Mouse (Mus musculus): Measurements from ENCODE around the gene Unk.

- TF ChIP-seq POLR2AphosphoS5 (IDR thresholded peaks at IDR 0.05; ENCODE audit: insufficient replicate concordance, low read depth, low read length) (no peak), CTCF (IDR thresholded peaks at IDR 0.05; ENCODE audit: low read depth, low read length) (no peak), GATA1 (IDR thresholded peaks at IDR 0.05; ENCODE audit: borderline replicate concordance, low read length) (no peak)
Measured at GRCm38 (mm10) chr11:116002894-116003293, 27.2 kb upstream of the Unk start.
